Mouse (Mus musculus): ENCODE measurements at regions not wholly inside any gene's neighbourhood (a gene's known extent, or its start where the extent isn't known, plus 50 kb on each side); places are given as distances from the start of the nearest gene placed in this dataset.

DNA sequence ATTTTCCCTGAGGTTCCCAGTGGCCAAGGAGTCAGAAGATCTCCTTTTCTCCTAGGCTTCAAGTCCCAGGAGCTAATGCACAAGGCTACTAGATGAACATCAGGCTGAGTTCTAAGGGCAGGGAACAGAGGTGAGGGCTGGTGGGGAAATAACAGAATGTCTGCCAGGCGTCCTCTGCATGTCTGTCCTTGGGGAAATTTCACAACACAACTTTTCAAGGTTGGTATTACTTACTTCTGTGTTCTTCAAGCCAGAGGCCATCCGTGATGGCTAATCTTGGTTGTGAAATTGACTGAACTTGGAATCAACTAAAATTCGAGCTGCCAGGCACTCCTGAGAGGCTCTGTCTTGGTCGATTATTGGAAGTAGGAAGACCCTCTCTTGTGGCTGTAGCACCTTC, 416.6 kb downstream of the Vrk1 start:
- no peak for DNase-seq

DNA sequence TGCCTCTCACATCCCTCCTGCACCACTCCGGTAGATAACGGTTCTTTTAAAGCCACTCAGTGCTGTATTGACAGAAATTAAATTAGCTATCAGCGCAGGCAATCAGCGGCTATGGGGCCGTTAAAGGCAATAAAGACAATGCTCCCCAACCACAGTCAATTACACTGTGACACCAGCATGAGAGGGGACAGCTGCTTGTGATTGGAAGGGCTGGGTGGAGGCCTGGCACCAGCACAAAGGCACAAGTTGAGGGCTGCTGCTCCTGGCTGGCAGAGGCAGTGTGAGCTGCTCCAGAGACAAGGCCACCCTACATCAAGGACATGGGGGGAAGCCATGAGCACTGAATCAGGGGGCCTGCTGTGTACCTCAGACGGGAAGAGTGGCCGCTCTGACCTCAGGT, 420.0 kb downstream of the Vrk1 start:
- DNase-seq = no peak

DNA sequence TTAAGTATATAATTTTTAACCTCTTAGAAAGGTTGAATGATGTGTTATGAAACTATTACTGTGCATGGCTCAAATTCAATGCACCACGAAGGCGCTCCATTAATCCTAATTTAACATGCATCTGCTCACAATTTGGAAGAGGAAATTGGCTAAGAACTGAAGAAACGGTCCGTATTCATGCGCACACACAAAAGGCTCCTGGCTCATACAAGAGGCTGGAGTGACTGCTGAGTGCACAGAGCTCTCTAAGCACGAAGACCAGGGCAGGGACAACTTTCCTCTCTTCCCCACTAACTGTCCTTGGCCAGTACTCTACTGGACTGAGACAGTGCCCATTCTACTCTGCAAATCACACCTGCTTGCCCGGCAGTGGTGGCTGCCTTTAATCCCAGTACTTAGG, 435.1 kb downstream of the Vrk1 start:
- DNase-seq = no peak

DNA sequence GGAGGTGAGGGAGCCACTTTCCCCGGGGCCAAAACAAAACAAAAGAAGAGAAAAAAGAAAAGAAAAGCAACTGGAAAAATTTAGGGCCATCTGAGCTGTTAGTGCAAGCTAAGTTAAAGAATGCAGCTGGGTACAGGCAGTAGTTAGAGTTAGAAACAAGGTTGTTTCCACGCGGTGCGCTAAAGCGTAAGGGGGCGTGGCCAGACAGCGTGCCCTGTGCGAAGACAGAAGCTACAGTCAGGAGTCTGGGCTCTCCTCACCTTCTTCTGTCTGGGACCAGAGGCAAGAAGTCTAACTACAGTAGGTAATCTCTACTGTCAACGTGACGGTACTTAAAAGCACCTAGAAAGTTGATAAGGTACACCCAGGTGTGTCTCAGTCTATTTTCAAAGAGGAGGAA, 435.9 kb downstream of the Vrk1 start:
- no peak for DNase-seq

DNA sequence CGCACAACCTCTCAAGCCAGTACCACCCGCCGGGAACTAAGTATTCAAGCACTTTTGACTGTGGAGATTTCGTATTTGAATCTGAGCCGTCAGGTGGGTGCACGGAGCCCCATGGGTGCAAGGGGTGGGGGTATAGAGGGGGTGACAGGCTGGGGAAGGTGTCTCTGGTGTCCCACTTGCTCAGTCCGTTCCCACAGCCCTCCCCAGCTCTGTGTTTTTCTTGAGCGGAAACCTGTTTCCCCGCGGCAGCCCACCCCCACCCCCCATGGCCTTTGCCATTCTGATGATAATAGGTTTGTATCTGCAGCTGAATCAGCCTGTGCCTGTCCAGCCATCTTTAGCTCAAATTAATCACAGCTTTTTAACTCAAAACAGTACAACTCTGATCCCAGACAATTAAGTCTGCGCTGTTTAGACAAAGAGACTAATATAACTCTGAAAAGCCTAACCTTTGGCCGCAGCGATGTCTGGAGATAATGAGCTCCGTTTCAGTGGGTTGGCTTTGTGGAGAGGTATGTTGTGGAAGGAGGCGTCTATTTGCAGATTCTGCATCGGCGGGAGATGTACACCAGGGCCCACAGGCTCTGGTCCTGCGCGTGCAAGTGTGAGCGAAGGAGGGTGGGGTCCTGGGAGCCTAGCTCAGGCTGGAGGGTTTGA, 437.0 kb downstream of the Vrk1 start:
- DNase-seq = no peak

DNA sequence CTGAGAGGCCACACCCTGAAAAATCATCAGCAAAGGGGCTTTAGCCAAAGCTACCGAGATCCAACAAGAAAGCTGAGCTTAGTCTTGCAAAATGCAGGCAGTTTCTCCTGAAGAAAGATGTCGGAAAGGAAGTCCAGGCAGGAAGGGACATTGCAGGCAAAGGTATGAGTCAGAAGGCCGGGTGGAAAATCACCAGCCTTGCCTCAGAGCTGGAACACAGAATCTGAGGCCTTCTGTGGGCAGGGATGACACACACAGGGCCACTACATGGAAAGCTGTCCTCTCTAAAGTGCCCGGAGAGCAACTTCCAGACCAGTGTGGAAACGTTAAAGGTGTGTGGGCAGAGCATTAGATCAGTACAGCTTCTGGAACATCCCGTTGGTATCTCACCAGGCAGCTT, 438.5 kb downstream of the Vrk1 start:
- DNase-seq = no peak

DNA sequence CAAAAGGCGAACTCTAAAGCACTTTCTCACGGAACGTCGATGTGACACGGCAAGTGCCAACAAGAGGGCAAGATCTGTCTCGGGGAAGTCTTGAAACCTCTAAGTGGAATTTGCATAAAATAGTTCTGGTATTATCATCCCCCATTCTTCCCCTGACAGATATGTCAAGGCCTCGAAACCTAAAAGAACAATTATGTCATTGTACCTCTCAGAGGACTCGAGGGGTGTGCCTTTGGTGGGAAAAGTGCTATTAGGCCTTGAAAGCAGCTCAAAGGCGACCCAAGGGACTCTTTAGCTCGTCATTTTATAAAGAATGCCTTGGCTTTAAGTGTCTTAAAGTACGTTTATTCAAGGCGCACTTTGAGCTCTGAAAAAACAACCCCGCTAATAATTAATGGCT, 443.5 kb downstream of the Vrk1 start:
- DNase-seq = no peak

DNA sequence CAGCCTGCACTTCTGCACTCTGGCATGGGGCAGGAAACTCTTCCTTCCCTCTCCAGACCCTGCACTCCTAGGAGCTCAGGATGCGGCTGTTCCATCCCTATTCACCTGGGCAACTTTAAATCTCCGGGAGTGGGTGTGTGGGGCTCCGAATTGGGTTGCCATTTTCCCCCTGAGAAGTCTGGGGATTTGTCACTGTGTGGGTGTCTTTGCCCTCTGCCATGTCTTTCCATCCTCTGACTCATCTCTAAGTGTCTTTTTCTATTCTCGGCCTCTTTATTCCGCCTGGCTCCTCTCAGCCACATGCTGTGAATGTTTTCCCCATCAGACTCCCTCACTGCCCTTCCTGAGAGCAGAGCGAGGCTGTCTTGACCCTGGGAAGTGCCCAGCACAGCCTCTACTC, 448.2 kb downstream of the Vrk1 start:
- no peak for DNase-seq

DNA sequence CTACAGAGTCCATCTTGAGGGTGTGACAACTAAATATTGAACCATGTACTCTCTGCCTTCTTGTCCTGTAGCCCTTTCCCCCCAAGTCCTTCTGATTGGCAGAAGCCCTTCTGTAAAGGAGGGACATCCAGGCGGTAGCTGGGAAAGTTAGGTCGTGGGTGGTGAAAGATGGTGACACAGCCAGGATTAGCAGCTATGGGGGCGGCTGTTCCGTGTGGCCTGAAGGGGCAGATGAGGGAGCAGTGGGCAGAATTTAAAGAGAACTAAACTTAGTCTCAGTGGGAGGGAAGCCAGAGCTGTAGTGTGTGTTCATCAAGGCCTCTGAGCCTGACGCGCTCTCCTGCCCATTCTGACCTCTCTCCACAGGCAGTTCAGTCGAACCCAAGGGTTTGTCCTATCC, 450.6 kb downstream of the Vrk1 start:
- no peak for DNase-seq

DNA sequence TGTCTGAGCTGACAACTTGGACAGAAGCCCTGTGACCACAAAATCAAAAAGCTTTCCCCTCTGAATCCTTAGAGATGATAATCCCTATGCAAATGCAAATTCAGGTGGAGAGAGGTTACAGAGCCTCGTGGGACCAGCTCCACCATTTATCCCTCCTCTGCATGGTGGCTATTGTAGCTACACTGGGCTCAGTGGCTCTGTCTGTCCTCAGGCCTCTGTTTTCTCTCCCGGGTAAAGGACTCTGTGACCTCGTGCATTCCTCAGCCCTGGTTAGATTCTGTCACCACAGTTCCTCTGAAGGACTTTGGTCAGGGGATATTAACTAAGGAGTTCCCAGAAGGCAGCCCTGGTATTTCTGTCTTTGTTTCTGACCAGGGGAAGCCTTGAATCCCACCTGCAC, 452.3 kb downstream of the Vrk1 start:
- no peak for DNase-seq

DNA sequence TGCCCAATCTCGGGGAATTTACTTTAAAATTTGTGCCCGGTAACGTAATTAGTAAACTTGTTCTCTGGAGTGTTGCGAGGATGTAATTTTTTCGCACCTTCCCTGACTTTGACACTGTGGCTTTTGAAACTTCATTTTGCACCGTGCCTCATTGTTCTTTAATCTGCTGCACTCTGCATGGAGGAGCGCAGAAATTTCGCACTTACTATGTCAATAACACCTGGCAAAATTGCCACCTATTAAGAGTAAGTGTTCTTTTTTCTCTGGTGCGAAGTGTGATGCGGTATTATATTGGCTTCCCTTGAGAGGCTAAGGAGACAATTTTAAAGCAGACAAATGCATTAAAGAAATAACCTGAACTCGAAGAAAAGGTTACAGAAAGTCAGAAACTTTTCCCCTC, 454.7 kb downstream of the Vrk1 start:
- no peak for DNase-seq

DNA sequence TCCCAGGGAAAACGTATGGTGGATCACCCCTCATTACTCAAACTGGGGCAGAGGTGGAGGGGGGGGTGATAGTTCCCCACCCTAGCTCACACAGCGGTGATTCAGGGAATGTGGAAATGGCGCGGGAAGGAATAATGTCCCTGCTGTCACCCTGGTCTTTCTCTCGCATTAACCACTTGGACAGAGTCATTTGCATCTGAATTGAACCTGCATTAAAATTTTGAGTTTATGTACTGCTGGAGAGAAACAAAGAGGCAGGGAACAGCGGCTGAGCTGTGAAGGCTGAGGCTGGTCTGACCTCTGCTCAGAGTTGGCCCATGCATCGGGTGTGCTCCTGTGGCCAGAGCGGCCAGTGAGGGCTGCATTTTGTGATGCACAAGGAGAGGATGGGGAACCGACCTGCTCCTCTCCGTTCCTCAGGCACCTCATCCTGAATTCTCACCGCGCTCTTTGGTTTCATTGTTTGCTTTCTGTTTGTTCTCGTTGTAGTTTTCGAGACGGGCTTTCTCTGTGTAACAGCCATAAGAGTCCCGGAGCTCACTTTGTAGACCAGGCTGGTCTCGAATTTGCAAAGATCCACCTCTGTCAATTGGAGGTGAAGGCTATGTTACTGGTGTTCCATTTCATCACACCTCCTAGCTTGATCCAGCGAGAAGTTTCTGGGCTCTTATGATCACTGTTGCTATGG, 458.3 kb downstream of the Vrk1 start:
- DNase-seq = no peak

DNA sequence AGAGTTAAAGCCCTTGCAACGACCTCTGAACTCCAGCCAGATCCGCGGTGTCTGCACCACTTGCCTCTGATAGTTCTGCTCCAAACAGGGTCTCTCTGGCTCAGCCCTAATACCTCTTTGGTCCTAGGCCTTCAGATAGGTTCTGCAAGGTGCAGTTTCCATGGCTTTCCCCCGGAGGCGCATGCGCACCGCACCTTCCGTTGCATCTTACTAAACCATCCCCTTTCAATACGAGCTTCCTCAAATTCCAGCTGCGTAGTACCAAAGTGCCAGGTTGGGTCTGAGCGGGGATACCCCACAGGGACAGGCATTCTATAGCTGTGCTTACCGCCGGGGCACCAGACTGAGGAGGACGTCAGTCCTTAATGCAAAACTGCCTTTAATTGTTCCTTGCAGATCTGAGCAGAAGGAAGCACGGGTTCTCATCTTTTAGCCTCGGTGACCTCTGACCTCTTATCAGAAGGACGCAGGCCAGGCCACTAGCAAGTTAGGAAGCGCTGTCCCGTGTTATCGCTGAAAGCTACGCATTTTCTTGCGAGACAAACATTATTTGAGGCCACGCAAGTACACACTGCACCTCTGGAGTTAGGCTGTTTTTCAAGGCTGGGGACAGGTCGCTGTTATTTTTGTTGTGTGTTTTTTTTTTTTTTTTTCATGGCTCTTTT, 464.6 kb downstream of the Vrk1 start:
- peak in 1 of 2 experiments; percentile 22 for DNase-seq

DNA sequence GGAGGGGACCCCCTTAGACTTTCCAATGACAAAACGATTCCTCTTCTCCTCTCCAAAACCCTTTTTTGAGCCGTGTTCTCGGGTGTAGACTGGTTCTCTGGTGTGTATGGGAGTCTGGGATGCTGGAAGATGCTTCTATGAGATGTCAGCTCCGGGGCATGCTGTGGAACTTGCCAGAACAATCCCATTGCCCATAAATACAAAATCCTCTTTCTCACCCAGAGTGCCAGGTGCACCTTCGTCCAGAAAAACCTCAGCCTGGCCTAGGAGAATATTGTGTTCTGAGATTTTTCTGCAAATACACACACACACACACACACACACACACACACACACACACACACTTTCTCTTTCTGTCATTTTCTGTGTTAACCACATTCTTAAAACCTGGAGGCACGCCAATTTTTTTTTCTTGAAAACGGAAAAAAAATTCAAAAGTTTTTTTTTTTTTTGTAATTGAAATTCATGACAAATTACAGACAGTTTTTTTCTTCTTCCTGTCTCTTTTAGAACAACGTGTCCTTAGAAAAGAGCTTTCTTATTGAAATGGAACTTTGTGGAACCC, 465.5 kb downstream of the Vrk1 start:
- no peak for DNase-seq

DNA sequence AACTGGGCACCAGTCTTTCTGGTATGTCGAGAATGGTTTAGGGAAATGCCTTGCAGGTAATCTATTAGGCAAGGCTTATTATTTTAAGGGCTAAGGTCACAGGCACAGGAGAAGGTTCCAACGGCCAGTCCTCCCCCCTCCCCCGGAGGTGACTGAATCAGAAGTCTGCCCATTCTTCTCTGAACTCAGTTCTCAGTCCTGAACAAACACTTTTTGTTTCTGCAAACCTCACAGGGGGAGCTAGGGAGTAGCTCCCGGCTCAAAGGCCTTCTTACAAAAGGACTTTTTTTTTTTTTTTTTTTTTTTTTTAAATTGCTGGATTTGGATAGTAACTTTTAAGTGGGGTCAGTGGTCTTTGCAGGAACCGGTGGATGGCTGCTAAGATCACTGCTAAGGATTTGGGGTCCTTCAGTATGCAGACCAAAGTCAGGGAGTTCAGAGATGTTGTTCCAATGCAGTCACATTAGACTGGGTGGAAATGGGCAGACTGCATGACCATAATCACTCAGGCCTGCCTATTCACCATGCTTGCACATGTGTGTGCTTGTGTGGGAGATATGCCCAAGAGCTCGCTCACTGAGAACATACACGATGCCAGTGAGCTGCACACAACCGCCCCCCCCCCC, 467.1 kb downstream of the Vrk1 start:
- DNase-seq = no peak

DNA sequence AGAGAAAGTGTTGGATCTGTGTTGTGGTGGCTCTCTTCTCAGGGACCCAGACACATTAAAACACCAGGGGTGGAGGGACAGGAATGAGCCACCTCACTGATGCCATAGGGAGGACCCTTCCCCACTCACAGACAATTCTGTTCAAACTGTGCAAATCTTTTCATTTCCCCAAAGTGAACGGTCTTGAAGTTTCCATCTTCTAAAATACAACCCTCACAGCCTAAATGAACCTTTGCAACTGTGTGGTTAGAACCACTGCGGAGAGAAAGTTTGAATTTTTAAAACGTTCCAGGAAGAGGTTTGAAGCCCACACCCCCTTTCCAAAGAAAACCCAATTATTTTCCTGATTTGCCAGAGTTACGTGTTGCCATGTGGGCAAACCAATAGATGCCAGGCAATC, 467.7 kb downstream of the Vrk1 start:
- DNase-seq = no peak

DNA sequence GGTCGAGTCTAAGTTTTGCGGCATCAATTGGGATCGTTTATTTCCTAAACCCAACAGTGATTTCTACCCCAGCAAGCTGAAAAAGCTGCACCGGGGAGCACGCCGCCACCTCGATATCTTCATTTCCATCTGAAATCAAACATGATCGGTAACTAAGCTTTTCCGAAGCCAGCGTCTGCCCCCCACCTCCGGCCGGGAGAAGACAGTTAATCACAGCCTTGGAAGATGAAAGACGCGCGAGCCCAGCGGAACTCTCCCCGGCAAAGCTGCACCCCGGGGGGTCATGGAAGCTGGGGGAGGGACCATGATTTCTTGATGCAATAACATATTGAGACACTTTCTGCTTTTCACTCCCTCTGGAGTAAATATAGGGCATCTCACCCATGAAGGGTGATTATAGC, 468.4 kb downstream of the Vrk1 start:
- DNase-seq = peak; percentile 15 to 22

DNA sequence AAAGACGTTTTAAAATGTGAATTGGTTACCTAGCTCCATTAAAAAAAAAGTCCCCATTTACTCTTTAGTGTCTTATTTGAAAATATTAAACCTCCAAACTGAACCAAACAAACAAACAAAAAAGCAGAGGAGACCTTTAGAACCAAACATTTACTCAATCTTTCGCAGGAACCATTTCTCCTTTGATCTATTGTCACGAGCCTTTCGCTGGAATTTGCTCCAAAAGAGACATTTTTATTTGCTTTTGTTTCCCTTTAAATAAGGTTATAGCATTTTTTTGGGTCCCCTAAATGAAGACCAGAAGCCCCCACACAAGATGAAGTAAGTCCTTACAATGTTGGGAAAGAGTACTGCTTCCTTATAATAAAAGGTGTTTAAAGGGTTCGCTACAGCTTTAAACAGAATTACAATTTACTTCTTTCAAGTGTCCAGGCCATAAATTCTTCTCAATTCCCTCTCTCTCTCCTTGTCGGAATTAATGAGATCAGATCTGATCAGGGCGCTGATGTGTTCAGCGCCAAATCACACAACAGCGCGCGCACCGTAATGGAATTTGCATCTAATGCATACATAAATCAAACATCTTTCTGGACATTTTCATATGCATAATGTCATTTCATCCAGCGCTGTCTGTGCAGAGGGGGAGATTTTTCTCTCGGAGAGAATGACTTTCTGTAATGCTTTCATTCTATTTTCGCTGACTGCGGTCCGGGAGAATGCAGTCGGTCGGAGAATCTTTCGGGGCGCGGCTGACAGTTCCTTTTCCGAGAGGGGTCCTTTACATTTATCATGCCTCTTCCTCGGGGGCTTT, 469.2 kb downstream of the Vrk1 start:
- DNase-seq = peak; percentile 10 to 27

DNA sequence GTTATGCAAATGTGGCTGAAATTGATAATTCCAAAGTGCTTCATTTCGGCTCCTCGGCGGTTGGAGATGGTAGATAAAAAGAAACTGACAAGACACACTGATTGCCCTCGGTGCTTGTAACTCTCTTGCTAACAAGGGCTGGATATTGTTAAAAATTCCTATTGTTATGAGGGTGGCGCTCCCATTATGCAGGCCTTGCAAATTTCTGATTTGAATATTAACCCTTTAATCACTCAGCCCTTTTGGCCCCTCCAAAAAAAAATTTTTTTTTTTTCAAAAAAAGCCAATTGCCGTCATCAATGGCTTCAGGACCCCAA, 469.8 kb downstream of the Vrk1 start:
- DNase-seq = no peak

DNA sequence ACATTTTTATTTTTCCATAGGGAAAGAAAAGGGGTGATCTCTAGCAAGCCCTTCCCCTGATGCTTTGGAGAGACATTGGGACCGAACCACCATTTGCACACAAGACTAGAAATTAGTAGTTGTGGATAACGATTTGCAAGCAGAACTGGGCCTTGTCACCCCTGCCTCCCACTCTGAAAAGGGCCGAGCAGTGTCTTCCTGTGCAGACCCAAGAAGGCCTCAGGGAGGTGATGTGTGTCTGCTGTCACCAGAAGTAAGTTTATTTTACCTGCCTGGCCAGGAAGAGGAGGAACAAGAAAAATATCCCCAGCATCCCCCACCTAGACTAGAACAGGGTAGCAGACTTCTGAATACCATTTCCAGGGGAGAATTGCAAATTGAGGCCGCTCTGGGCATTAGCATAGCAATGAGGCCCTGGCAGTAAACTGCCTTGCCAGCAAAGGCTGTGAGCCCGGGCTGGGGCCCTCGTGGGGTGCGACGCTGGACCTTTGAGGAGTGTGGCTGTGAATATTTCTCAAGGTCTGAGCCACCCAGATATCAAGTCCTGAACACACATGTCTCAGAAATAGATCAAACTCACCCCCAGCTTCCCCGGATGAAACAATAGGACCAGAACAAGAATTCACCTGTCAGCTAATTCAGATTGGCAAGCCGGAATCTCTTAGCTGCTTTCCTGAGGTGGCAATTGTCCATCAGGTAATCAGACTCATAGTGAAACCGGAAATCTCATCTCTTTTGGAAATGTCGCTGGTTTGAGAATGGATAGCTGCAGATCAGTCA, 470.4 kb downstream of the Vrk1 start:
- no peak for DNase-seq

DNA sequence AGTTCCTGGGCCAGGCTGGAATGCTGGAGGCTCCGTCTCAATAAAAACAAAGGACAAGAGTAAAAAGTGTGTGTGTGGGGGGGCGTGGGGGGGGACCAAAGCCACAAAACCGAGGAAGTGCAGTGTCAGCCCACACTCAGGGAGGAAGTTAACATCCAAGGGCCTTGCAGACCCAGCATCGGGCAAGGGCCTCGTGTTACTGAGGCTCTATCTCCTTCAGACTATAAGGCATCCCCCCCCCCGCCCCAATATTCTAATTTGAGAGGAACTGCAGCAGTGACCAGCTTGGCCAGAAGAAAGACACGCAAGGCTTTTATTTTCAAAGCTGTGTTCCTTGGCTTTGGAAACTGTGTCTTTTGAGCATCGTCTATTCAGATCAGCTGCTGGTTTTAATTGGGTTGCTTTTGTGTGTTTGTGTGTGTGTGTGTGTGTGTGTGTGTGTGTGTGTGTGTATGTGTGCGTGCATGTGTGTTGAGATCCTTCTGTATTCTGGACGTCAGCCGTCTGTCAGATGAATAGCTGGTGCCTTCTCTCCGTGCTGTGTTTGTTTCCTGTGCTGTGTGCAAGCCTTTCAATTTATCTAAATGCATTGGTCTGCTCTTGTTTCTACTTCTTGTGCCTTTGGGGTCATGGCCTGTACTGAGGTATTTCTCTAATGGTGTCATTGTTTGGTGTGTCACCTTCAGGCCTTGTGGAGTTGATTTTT, 491.7 kb downstream of the Vrk1 start:
- no peak for DNase-seq

All from cerebellum, postnatal 25 days (tissue).